Mouse (Mus musculus): ENCODE measurements around the gene Kcne3. TPM values are rescaled to one million over a fixed set of nuclear protein-coding genes. Genes with fewer than 3 reads are reported as not detected.
A peak's percentile ranks its signal among the peaks of the same experiment; 100 is the strongest.

The Kcne3 gene
- total and polyA plus RNA-seq, 2 experiments from 2014 or later = not detected

GRCm38 (mm10) chr7:100181176-100181575, 4.9 kb downstream of the Kcne3 start:
- DNase-seq = no peak
- H3K27ac ChIP-seq (ENCODE audit: low read depth, low read length) = no peak overlapping the region
- WGBS = 71% methylated on average over 2 of the region's 2 CpGs
- H3K27me3 ChIP-seq (ENCODE audit: insufficient read depth, low read length) = peaks cover 18% of the 10 kb centered on the region
- no peak overlapping the region for H3K4me2 ChIP-seq (ENCODE audit: low read depth)
- H3K36me3 ChIP-seq (ENCODE audit: insufficient read depth) = no peaks in the 10 kb centered on the region
- H3K4me3 ChIP-seq (ENCODE audit: low read depth, low read length) = no peak overlapping the region
- H3K9me3 ChIP-seq (ENCODE audit: low read length) = no peaks in the 10 kb centered on the region
- ATAC-seq = no peak
- H3K9ac ChIP-seq = no peak overlapping the region
- TF ChIP-seq CTCF (IDR thresholded peaks at IDR 0.05; ENCODE audit: low read depth) = no peak
- H3K4me1 ChIP-seq (ENCODE audit: insufficient read depth) = 0 out of 2 replicates have a peak, but pooled peaks cover 5% of the 10 kb centered on the region

DNA sequence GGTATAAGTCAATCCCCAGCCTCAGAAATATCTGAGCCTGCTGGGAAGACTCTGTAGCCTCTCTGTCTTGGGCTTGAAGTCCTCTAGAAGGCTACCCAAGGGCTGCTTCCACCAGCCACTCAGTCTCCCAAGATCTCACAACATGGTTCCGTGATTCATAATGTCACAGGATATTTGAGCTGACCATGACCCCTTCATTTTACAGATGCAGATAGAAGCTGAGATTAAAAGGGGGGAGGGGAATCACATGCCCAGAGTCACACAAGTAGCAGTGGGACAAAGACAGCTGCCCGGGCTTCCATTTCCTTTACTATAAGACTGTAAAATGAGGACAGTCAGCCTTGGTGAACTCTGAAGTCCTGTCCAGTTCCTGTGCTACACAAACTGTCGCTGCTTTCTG, 5.3 kb downstream of the Kcne3 start:
- Histone ChIP-seq H3K36me3 (ENCODE audit: insufficient read depth) (no peaks in the 10 kb centered on the region), H3K4me1 (ENCODE audit: insufficient read depth) (0 out of 2 replicates have a peak, but pooled peaks cover 5% of the 10 kb centered on the region), H3K4me3 (ENCODE audit: low read depth, low read length) (no peak overlapping the region), H3K27ac (ENCODE audit: low read depth, low read length) (no peak overlapping the region), H3K27me3 (ENCODE audit: insufficient read depth, low read length) (peaks cover 18% of the 10 kb centered on the region), H3K9ac (no peak overlapping the region), H3K4me2 (ENCODE audit: low read depth) (no peak overlapping the region), H3K9me3 (ENCODE audit: low read length) (no peaks in the 10 kb centered on the region)
- TF ChIP-seq CTCF (IDR thresholded peaks at IDR 0.05; ENCODE audit: low read depth) = no peak
- DNase-seq (no peak), ATAC-seq (no peak)
- 75% methylated on average over 3 of the region's 3 CpGs for WGBS

- 0 out of 2 replicates have a peak, but pooled peaks cover 5% of the 10 kb centered on the region for H3K4me1 ChIP-seq (ENCODE audit: insufficient read depth)
- WGBS = 79% methylated on average over 3 of the region's 3 CpGs
- no peaks in the 10 kb centered on the region for H3K36me3 ChIP-seq (ENCODE audit: insufficient read depth)
- no peaks in the 10 kb centered on the region for H3K9me3 ChIP-seq (ENCODE audit: low read length)
- no peak for TF ChIP-seq CTCF (IDR thresholded peaks at IDR 0.05; ENCODE audit: low read depth)
- DNase-seq (no peak), ATAC-seq (no peak)
- H3K27me3 ChIP-seq (ENCODE audit: insufficient read depth, low read length) = peaks cover 18% of the 10 kb centered on the region
- no peak overlapping the region for H3K4me3 ChIP-seq (ENCODE audit: low read depth, low read length)
- H3K27ac ChIP-seq (ENCODE audit: low read depth, low read length) = no peak overlapping the region
- no peak overlapping the region for H3K9ac ChIP-seq
- no peak overlapping the region for H3K4me2 ChIP-seq (ENCODE audit: low read depth)
Observed at GRCm38 (mm10) chr7:100182388-100182787, 6.1 kb downstream of the Kcne3 start.

GRCm38 (mm10) chr7:100187601-100188000, 11.3 kb downstream of the Kcne3 start:
- no peak overlapping the region for H3K4me2 ChIP-seq (ENCODE audit: low read depth)
- DNase-seq = peak; percentile 66
- no peak overlapping the region for H3K27ac ChIP-seq (ENCODE audit: low read depth, low read length)
- WGBS = 26% methylated on average over 7 of the region's 7 CpGs
- ATAC-seq = peak; percentile 16; the same call in 1 of the 2 replicates
- no peaks in the 10 kb centered on the region for H3K9me3 ChIP-seq (ENCODE audit: low read length)
- H3K4me3 ChIP-seq (ENCODE audit: low read depth, low read length) = no peak overlapping the region
- peak; percentile 87 for TF ChIP-seq CTCF (IDR thresholded peaks at IDR 0.05; ENCODE audit: low read depth)
- no peaks in the 10 kb centered on the region for H3K36me3 ChIP-seq (ENCODE audit: insufficient read depth)
- H3K9ac ChIP-seq = no peak overlapping the region
- H3K4me1 ChIP-seq (ENCODE audit: insufficient read depth) = no peaks in the 10 kb centered on the region
- 0 out of 2 replicates have a peak, but pooled peaks cover 4% of the 10 kb centered on the region for H3K27me3 ChIP-seq (ENCODE audit: insufficient read depth, low read length)

- DNase-seq (no peak), ATAC-seq (no peak)
- no peak for TF ChIP-seq CTCF (IDR thresholded peaks at IDR 0.05; ENCODE audit: low read depth)
- H3K9me3 ChIP-seq (ENCODE audit: low read length) = no peaks in the 10 kb centered on the region
- no peak overlapping the region for H3K4me3 ChIP-seq (ENCODE audit: low read depth, low read length)
- 32% methylated on average over 4 of the region's 4 CpGs for WGBS
- no peaks in the 10 kb centered on the region for H3K36me3 ChIP-seq (ENCODE audit: insufficient read depth)
- H3K4me2 ChIP-seq (ENCODE audit: low read depth) = no peak overlapping the region
- no peak overlapping the region for H3K9ac ChIP-seq
- no peak overlapping the region for H3K27ac ChIP-seq (ENCODE audit: low read depth, low read length)
- no peaks in the 10 kb centered on the region for H3K4me1 ChIP-seq (ENCODE audit: insufficient read depth)
- H3K27me3 ChIP-seq (ENCODE audit: insufficient read depth, low read length) = 0 out of 2 replicates have a peak, but pooled peaks cover 4% of the 10 kb centered on the region
Observed at GRCm38 (mm10) chr7:100190167-100190566, 13.9 kb downstream of the Kcne3 start.

DNA sequence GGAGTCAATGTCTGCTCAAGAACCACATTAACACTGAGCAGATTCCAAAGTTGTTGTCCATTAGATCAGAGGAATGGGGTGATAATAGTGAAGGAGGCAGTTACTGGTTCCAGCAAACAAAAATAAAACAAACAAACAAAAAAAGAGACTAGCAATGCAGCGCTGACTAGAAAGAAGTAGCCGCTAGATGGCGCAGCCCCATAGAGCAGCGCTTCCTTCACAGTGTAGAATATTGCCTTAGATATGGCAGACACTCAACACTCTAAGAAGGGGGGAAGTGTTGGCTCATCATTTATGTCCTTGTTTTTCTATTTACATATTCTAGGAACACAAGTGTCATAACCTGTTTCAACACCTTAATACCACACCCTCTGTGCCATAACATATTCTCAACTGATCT, 14.5 kb downstream of the Kcne3 start:
- H3K27me3 ChIP-seq (ENCODE audit: insufficient read depth, low read length) = 0 out of 2 replicates have a peak, but pooled peaks cover 4% of the 10 kb centered on the region
- DNase-seq (peak; percentile 76), ATAC-seq (peak; percentile 85)
- no peak overlapping the region for H3K27ac ChIP-seq (ENCODE audit: low read depth, low read length)
- TF ChIP-seq CTCF (IDR thresholded peaks at IDR 0.05; ENCODE audit: low read depth) = peak; percentile 83
- WGBS = 2% methylated on average over 4 of the region's 4 CpGs
- no peak overlapping the region for H3K4me3 ChIP-seq (ENCODE audit: low read depth, low read length)
- H3K9me3 ChIP-seq (ENCODE audit: low read length) = no peaks in the 10 kb centered on the region
- no peak overlapping the region for H3K9ac ChIP-seq
- no peaks in the 10 kb centered on the region for H3K4me1 ChIP-seq (ENCODE audit: insufficient read depth)
- no peak overlapping the region for H3K4me2 ChIP-seq (ENCODE audit: low read depth)
- no peaks in the 10 kb centered on the region for H3K36me3 ChIP-seq (ENCODE audit: insufficient read depth)

DNA sequence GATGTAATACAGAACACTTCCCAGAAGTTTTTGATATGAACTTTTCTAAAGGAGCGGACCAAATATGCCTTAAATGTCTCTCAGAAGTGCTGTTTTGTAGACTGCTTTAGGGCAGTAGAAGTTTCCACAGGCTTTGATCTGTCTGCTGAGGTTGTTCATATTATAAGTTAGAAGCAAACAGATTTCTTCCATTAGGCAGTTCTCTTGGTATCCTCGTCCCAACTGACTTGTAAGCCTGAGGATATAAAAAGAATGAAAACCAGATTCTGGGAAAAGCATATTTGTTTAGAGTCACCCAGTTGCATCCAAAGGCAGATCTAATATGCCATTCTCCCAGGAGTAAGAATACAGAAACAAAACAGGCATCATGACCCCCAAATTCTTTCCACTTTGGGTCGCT, 24.9 kb downstream of the Kcne3 start:
- 87% methylated on average over 3 of the region's 3 CpGs for WGBS
- no peaks in the 10 kb centered on the region for H3K36me3 ChIP-seq (ENCODE audit: insufficient read depth)
- TF ChIP-seq CTCF (IDR thresholded peaks at IDR 0.05; ENCODE audit: low read depth) = no peak
- no peaks in the 10 kb centered on the region for H3K9me3 ChIP-seq (ENCODE audit: low read length)
- no peak overlapping the region for H3K4me3 ChIP-seq (ENCODE audit: low read depth, low read length)
- no peak overlapping the region for H3K9ac ChIP-seq
- H3K27ac ChIP-seq (ENCODE audit: low read depth, low read length) = no peak overlapping the region
- no peaks in the 10 kb centered on the region for H3K27me3 ChIP-seq (ENCODE audit: insufficient read depth, low read length)
- no peaks in the 10 kb centered on the region for H3K4me1 ChIP-seq (ENCODE audit: insufficient read depth)
- ATAC-seq (no peak), DNase-seq (no peak)
- H3K4me2 ChIP-seq (ENCODE audit: low read depth) = no peak overlapping the region
